Mouse (Mus musculus) limb, embryonic 11.5 days (tissue): ENCODE measurements around the gene Rbbp6. TPM values are rescaled to one million over a fixed set of nuclear protein-coding genes. Genes with fewer than 3 reads are reported as not detected.

Experiments used
- ATAC-seq: fragments of 200-750 bp; cut with Nextera tagmentation; 2 replicates; pipeline ENCODE4 v1.8.0; 2017; ENCODE audit warnings: low read depth; ENCODE audit not compliant: insufficient number of reproducible peaks, low FRiP score, low TSS enrichment
- DNase-seq: peaks from one replicate; pipeline ENCODE4 v3.0.0-alpha.2; 2015; ENCODE audit warnings: low spot score
- H3K27ac ChIP-seq: fragments of 300-500 bp; sonication (generic); replicated peaks from 2 replicates; pipeline ENCODE4 v1.5.1; 2014; ENCODE audit warnings: low read depth, mild to moderate bottlenecking, low read length
- H3K27me3 ChIP-seq: fragments of 300-500 bp; sonication (generic); 2 replicates; pipeline ENCODE4 v1.6.1; 2014; ENCODE audit warnings: mild to moderate bottlenecking, low read length, mixed read lengths; ENCODE audit not compliant: control insufficient read depth, insufficient read depth
- H3K36me3 ChIP-seq: fragments of 300-500 bp; sonication (generic); 2 replicates; pipeline ENCODE4 v1.6.1; 2014; ENCODE audit warnings: mild to moderate bottlenecking, low read length, moderate library complexity, mixed read lengths; ENCODE audit not compliant: control insufficient read depth, insufficient read depth
- H3K4me1 ChIP-seq: fragments of 300-500 bp; sonication (generic); 2 replicates; pipeline ENCODE4 v1.6.1; 2014; ENCODE audit warnings: low read length, mixed read lengths; ENCODE audit not compliant: control insufficient read depth, insufficient read depth
- H3K4me2 ChIP-seq: fragments of 300-500 bp; sonication (generic); 2 replicates; pipeline ENCODE4 v1.6.1; 2014; ENCODE audit warnings: low read depth, mild to moderate bottlenecking, moderate library complexity; ENCODE audit not compliant: severe bottlenecking
- H3K4me3 ChIP-seq: fragments of 300-500 bp; sonication (generic); 2 replicates; pipeline ENCODE4 v1.5.1; 2014; ENCODE audit warnings: low read depth, low read length
- H3K9ac ChIP-seq: fragments of 300-500 bp; sonication (generic); 2 replicates; pipeline ENCODE4 v1.6.1; 2014; ENCODE audit warnings: mild to moderate bottlenecking, low read length
- H3K9me3 ChIP-seq: fragments of 300-500 bp; sonication (generic); 2 replicates; pipeline ENCODE4 v1.6.1; 2016; ENCODE audit warnings: low read length; ENCODE audit not compliant: control insufficient read depth
- WGBS: fragments of 180-500 bp; shearing (Covaris S2); extraction: QIAGEN DNeasy Blood & Tissue Kit; methylation state at CpG from one replicate; pipeline ENCODE4 v1.1.7; 2014; 5-methylcytosine and 5-hydroxymethylcytosine counted together
- polyA plus RNA-seq: library from polyadenylated mRNA; unstranded; fragments of >200 nt; fragmentation: Nextera tagmentation; extraction: Ambion mirVana; gene quantifications from 2 replicates; pipeline ENCODE4 v1.2.1, GENCODE M21; 2014

Gene Rbbp6
- polyA plus RNA-seq, 1 experiment from 2014 or later: 37.8 TPM

DNA sequence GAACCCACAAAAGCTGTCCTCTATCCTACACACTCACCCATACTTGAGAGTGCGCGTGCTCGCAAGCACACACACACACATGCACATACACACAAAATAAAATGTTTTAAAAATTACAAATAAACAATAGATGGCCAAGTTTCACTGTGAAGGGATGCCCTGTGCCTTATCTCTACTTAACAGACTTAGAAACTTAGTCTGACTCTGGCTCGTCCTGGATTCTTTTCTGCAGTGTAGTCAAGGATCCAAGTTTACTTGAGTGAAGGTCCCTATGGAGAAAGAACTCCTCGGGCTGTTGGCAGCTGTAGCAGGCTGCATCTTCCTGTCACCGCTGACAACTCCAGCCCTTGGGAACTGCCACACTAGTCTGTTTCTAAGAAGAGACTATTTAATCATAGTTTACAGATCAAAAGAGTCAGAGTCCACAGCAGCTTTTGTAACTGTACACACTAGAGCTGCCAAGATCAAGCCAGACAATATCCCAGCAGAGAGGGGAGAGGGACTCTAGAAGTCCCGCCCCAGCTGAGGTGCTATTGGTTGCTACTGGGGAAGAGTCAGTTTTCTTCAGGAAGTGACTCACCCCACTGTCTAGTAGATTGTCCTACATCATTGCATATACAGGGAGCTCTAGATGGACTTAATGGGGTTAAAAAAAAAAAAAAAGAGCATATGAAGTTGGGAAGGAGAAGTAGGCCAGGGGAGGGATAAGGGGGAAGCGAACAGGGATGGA, 10.1 kb upstream of the Rbbp6 start:
- H3K36me3 ChIP-seq: no peaks in the 10 kb centered on the region
- H3K9me3 ChIP-seq: no peaks in the 10 kb centered on the region
- no peak overlapping the region for H3K4me3 ChIP-seq
- ATAC-seq (no peak), DNase-seq (no peak)
- no peaks in the 10 kb centered on the region for H3K4me1 ChIP-seq
- no peak overlapping the region for H3K27ac ChIP-seq
- H3K9ac ChIP-seq: no peak overlapping the region
- WGBS: 89% methylated on average over 8 of the region's 8 CpGs
- H3K4me2 ChIP-seq: no peak overlapping the region
- H3K27me3 ChIP-seq: no peaks in the 10 kb centered on the region

- Histone ChIP-seq H3K27ac (no peak overlapping the region), H3K9me3 (no peaks in the 10 kb centered on the region), H3K4me3 (no peak overlapping the region), H3K4me2 (peak overlapping the region; percentile 77), H3K36me3 (no peaks in the 10 kb centered on the region), H3K4me1 (0 out of 2 replicates have a peak, but pooled peaks cover 2% of the 10 kb centered on the region), H3K9ac (no peak overlapping the region), H3K27me3 (no peaks in the 10 kb centered on the region)
- no peak for DNase-seq
- 72% methylated on average over 4 of the region's 4 CpGs for WGBS
- no peak for ATAC-seq
Observed at GRCm38 (mm10) chr7:122968751-122969150, 3.3 kb downstream of the Rbbp6 start.

DNA sequence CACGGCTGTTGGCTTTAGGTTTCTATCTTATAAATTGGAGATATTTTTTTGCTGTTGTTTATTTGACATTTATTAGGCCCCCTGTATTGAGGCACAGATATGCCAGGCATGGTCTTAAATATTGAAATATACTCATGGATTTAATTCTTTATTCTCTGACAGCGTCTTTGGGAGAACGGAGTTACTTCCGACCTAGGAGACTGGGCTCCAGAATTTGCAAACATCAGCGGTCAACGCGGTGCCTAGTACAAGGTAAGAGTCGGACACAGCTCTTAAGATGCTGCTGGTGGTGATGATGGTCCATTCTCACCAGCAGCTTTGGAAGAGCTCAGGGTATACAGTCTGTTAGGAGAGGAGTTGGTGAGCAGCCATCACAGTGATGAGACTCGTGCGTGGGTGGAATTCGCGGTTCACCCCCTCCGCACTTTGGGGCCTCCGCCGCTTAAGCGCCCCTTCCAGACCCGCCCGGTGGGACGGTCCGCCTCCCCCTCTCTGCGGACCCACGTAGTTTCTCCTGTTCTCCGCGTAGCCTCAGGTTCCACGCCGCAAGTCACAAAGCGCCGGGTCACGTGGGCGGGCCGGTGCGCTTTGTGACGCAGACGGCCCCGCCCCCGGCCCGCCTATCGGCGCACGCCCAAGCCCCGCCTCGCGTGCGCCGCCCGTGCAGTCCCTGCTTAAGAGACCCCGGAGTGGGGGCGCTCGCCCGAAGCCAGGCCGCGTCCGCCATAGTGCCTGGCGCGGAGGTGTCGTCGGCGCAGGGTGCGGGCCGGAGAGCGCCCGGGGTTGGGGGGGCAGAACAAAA, 3.9 kb downstream of the Rbbp6 start:
- Histone ChIP-seq H3K36me3 (no peaks in the 10 kb centered on the region), H3K4me2 (peak overlapping the region; percentile 77), H3K27me3 (no peaks in the 10 kb centered on the region), H3K4me3 (peak overlapping the region; percentile 100), H3K27ac (peak overlapping the region; percentile 24), H3K4me1 (0 out of 2 replicates have a peak, but pooled peaks cover 2% of the 10 kb centered on the region), H3K9me3 (no peaks in the 10 kb centered on the region), H3K9ac (peak overlapping the region; percentile 100)
- peak; percentile 99 for ATAC-seq
- under 1% methylated on average over 61 of the region's 62 CpGs for WGBS
- DNase-seq: peak; percentile 92

GRCm38 (mm10) chr7:122970119-122970781, 4.8 kb downstream of the Rbbp6 start:
- Histone ChIP-seq H3K27me3 (no peaks in the 10 kb centered on the region), H3K36me3 (no peaks in the 10 kb centered on the region), H3K4me1 (0 out of 2 replicates have a peak, but pooled peaks cover 2% of the 10 kb centered on the region), H3K4me3 (peak overlapping the region; percentile 100), H3K9ac (peak overlapping the region; percentile 100), H3K9me3 (no peaks in the 10 kb centered on the region), H3K27ac (peak overlapping the region; percentile 24), H3K4me2 (peak overlapping the region; percentile 77)
- peak; percentile 42 for ATAC-seq
- DNase-seq: peak; percentile 58
- 0% methylated on average over 58 of the region's 69 CpGs for WGBS

DNA sequence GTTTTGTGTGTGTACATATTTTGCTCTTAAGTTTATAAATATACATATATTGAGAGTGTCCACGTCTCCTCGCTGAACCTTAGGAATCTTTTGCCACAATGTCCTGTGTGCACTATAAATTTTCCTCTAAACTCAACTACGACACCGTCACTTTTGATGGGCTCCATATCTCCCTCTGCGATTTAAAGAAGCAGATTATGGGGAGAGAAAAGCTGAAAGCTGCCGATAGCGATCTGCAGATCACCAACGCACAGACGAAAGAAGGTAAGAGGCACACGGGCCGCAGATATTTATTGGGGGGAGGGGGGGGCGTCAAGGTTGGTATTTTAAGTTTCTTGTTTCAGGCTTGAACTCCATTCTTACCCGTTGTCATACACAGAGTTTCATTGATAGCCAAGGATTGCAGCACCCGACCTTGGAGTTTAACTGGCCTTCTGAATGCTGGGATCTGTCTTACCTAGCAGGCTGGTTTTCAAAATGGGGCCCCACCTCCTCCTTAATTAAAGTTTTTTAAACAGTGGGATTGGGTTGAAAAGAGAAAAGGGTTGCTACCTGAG, 5.5 kb downstream of the Rbbp6 start:
- Histone ChIP-seq H3K4me3 (peak overlapping the region; percentile 100), H3K9me3 (no peaks in the 10 kb centered on the region), H3K9ac (peak overlapping the region; percentile 100), H3K27ac (no peak overlapping the region), H3K27me3 (no peaks in the 10 kb centered on the region), H3K4me2 (peak overlapping the region; percentile 77), H3K36me3 (no peaks in the 10 kb centered on the region), H3K4me1 (0 out of 2 replicates have a peak, but pooled peaks cover 2% of the 10 kb centered on the region)
- 1% methylated on average over 14 of the region's 14 CpGs for WGBS
- DNase-seq (no peak), ATAC-seq (no peak)

DNA sequence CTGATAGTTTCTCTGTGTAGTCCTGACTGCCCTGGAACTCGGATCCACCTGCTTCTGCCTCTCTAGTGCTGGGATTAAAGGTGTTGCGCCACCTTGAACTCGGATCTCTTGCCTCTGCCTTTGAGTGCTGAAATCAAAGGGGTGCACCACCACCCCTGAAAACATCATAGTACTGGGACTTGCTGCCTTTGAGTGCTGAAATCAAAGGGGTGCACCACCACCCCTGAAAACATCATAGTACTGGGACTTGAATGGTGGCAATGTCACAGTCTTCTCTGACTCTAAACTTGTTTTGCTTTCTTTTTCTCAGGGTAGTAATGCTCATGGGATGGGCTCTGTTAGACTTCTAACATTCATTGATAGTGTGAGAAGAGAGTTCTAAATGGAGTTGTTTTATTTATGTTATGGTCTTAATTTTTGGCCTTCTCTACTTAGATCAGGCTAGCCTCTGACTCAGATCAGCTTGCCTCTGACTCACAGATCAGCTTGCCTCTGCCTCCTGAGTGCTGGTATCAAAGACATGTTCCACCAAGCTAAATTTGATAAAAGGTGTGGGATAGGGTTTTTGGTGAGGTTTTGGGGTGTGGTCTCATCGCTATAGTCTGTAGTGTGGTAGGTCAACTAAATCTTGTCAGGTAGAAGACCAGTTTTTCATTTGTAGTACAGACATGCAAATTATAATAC, 6.7 kb downstream of the Rbbp6 start:
- ATAC-seq (no peak), DNase-seq (no peak)
- Histone ChIP-seq H3K27ac (no peak overlapping the region), H3K9ac (no peak overlapping the region), H3K4me3 (peak overlapping the region; percentile 100; the same call in 1 of the 2 replicates), H3K4me2 (peak overlapping the region; percentile 77), H3K9me3 (no peaks in the 10 kb centered on the region), H3K27me3 (no peaks in the 10 kb centered on the region), H3K36me3 (no peaks in the 10 kb centered on the region), H3K4me1 (0 out of 2 replicates have a peak, but pooled peaks cover 2% of the 10 kb centered on the region)
- 87% methylated on average over 4 of the region's 4 CpGs for whole genome bisulfite sequencing

DNA sequence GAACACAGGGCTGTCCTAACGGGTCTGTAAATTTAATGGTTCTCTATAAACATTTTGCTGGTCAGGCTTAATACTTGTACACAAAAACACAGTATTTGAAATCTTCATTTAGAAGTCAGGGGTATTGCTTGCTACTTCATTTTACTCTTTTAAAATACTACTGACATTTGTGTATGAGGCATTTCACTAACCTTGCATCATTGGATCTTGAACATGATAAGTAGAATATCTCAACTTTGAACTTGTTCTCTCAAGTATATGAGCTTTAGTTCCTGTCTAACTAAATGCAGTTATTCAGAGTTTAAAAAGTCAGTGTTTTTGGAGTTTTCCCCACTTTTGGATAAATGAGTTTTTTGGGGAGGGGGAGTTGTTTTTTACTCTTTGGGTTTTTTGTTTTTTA, 14.0 kb downstream of the Rbbp6 start:
- ATAC-seq (no peak), DNase-seq (no peak)
- H3K4me3 ChIP-seq: no peak overlapping the region
- H3K9me3 ChIP-seq: no peaks in the 10 kb centered on the region
- 58% methylated on average over 1 of the region's 1 CpGs for WGBS
- no peaks in the 10 kb centered on the region for H3K4me1 ChIP-seq
- no peak overlapping the region for H3K4me2 ChIP-seq
- no peak overlapping the region for H3K9ac ChIP-seq
- H3K36me3 ChIP-seq: no peaks in the 10 kb centered on the region
- H3K27me3 ChIP-seq: no peaks in the 10 kb centered on the region
- no peak overlapping the region for H3K27ac ChIP-seq
